In the genomic region with DNA sequence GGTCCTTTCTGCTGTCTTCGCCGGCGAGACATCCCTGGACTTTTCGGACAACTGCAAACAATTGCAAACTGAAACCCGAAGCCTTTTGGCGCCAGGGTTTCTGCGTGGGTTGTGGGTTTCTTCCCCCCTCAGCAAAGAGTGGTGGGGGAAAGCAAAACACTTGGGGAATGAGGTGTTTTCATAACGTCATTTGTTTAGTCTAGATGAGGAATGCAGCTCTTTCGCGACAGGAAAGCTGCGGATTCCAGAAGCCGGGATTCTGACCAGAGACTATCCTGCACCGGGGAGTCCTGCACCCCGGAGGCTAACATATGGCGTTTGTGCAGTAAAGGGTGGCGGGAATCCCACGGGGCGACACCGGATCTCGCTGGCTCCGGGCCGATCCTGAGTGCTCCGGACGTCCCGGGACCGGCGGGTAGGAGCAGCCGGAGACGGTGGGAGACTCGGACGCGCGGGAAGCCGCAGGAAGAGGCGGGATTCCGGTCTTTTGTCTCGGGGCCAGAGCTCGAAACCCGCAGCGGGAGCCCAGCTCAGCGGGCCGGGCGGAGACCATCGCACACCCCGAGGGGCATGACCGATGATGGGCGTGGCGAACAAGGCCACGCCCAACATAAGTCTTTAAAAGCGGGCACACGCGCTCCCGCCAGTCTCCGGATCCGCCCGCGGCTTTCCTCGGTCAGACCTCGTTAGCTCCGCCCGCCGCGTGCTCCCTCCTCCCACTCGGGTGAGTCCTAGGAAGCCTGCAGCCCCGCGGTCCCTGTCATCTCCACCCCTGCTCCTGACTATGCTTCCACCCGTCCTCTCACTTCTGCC, we compare ENCODE assay signal across 7 mouse cellular contexts. TPM values are rescaled to one million over a fixed set of nuclear protein-coding genes. Genes with fewer than 3 reads are reported as not detected.
DNase-seq lines count a peak whose midpoint lies in the region.

A gene (plus strand): TSS at position 259 of the 813 bp plus-strand sequence.

- intact Hi-C loops in gastrocnemius, postnatal 14 days (cut with DNase I; ENCODE audit: low total_unique reads): no loop called here
- intact Hi-C loops in left cerebral cortex, postnatal 36 days (cut with DNase I): loop anchor here (10.0 kb wide), 1 partner anchor 125 kb away; no protein-coding TSS in a partner anchor

- under 1% methylated on average over 66 of the region's 67 CpGs for WGBS in midbrain, embryonic 10.5 days

- peaks cover 3% of the 10 kb centered on the region; the same call in 1 of the 2 replicates for H3K36me3 ChIP-seq in midbrain, embryonic 10.5 days

- H3K9me3 ChIP-seq in midbrain, embryonic 10.5 days (replicated peaks): 0 out of 2 replicates have a peak, but pooled peaks cover 4% of the 10 kb centered on the region

- peak within 1 kb of the TSS; percentile 79 for H3K4me3 ChIP-seq in midbrain, embryonic 10.5 days

- DNase-seq in adrenal gland, adult 2 months: peak; percentile 96
- DNase-seq in embryo, embryonic 10 days (ENCODE audit: low spot score): peak; percentile 95
- peak; percentile 93 for DNase-seq in gastrocnemius, postnatal 14 days
- peak; percentile 86 for DNase-seq in induced T-regulatory cell, adult 2 months (ENCODE audit: low read depth)
- DNase-seq in left cerebral cortex, postnatal 36 days (ENCODE audit: low spot score in 2 of 2): peak; percentile 49 to 62
- DNase-seq in midbrain, embryonic 10.5 days (ENCODE audit: low spot score): peak; percentile 94
- DNase-seq in skeletal muscle tissue, adult 2 months (ENCODE audit: low read depth, low spot score): peak; percentile 86

- no peaks in the 10 kb centered on the region; the same call in 1 of the 2 replicates for H3K27me3 ChIP-seq in midbrain, embryonic 10.5 days (ENCODE audit: low read depth, poor library complexity, severe bottlenecking)

- H3K4me1 ChIP-seq in midbrain, embryonic 10.5 days: peaks cover 44% of the 10 kb centered on the region

- peak within 1 kb of the TSS; percentile 95 for H3K27ac ChIP-seq in midbrain, embryonic 10.5 days (replicated peaks)

RNA-seq across cellular contexts. Expression of the gene that starts here (rescaled TPM):
- 100 to 1,000 TPM; 135 to 193 TPM for total RNA-seq in adrenal gland, adult 2 months (2021)
- 32.4 and 37.8 TPM in 2 replicates for polyA plus RNA-seq in adrenal gland, adult 2 months (2012; rRNA removed)
- total RNA-seq in gastrocnemius, postnatal 14 days (2021): 10 to 100 TPM; 28.1 to 28.6 TPM
- 10 to 100 TPM; 11.3 to 12.5 TPM for total RNA-seq in left cerebral cortex, postnatal 36 days (2021)
- 172 and 183 TPM in 2 replicates for polyA plus RNA-seq in midbrain, embryonic 10.5 days (2016; fragmentation: Nextera tagmentation; extraction: Ambion mirVana)

Comparison
In these comparisons a context has a peak if more than half of its experiments do, and no peak if none do; other contexts are left out.
1. Peak in every context shown above with its lines: DNase-seq, H3K4me3 ChIP-seq and H3K27ac ChIP-seq.
2. RNA of the gene that starts here (total RNA-seq): 135 to 193 TPM in adrenal gland, adult 2 months; 28.1 to 28.6 TPM in gastrocnemius, postnatal 14 days and 11.3 to 12.5 TPM in left cerebral cortex, postnatal 36 days; every median in the first group is over 4 times any median in the second.